Mouse (Mus musculus) T-helper 2 cell (primary cell): Measurements from ENCODE around the gene Slc22a3.

Experiments used
- in situ Hi-C: fragments of 300-600 bp; cut with MboI, MseI; formaldehyde crosslinking; loops from one replicate; pipeline ENCODE4 v1.15.1; 2025; ENCODE audit warnings: high pct_unique_total_duplicates

Gene Slc22a3

DNA sequence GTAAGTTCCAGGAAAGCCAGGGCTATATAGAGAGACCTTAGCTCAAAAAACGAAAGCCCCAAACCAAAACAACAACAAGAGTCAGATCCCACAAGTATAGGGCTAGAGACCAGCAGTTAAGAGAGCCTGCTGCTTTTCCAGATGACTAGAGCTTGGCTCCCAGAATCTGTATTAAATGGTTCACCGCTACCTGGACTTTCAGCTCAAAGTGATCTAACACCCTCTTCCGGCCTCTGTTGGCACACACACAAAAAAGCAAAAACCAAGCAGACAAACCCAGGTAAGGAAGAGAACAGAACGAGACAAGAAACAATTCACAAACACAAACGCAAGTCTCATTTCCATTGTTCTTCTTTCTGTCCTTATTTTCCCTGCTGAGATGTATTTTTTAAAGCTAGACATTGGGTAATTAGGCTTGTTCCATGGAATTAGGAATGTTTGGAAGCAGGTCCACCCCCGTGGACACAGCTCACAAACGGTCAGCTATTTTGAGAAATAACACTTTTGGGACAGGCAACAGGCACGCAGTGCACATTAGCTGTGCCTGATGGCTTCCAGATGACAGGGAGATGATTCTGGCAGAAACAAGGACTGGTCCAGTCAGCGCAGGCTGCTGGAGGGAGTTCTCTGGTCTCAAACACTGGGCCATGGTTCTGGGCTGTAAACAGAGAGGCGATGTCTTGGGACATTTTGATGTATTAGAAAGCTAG is 95.2 kb downstream of the Slc22a3 start:
- in situ Hi-C loops = loop anchor here (10.0 kb wide), 1 partner anchor 122 kb away; no protein-coding TSS in a partner anchor

DNA sequence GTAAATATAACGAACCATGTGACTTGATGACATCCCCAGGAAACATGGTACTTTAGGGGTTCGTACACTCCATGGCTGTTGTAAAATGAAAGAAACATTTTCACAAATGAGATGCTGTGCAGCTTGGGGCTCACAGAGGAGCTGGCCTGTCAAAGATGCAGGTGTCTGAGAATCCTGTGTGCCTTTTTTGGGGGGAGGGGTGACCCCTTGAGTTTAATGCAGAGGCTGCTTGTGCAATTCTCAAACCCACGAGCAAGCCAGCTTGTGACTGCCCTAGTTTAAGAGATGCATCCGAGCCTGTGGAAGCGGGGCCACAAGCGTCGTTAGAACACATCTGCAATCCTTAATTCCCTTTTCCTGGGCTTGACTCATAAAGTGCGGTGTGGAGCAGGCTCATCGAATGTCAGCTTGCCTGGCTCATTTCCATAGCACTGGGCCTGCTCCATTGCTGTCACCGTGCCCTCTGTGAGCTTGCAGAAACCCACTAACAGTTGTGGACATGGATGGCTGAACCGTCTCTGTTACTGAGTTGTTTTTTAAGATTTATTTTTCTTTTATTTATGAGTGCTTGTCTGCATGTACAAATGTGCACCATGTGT is 98.1 kb downstream of the Slc22a3 start:
- in situ Hi-C loops = loop anchor here (10.0 kb wide), 1 partner anchor 1295 kb away; no protein-coding TSS in a partner anchor

DNA sequence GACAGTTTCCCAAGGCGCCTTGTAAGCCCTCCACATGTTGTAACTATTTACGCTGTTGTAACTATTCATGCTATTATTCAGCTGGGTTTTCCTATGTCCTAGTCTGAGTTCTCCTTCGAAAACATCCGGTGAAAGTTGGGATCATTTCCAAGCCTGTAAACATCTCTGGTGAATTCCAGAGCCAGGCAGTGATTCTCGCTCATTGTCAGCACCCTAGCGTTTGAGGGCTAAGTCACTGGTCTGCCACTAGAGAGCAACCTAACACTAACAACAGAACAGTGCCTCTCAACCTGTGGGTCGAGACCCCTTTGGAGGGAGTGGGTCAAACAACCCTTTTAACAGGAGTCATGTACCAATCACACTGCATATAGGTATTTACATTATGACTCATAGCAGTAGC is 104.1 kb downstream of the Slc22a3 start:
- in situ Hi-C loops = loop anchor here (10.0 kb wide), 1 partner anchor 1289 kb away; no protein-coding TSS in a partner anchor

DNA sequence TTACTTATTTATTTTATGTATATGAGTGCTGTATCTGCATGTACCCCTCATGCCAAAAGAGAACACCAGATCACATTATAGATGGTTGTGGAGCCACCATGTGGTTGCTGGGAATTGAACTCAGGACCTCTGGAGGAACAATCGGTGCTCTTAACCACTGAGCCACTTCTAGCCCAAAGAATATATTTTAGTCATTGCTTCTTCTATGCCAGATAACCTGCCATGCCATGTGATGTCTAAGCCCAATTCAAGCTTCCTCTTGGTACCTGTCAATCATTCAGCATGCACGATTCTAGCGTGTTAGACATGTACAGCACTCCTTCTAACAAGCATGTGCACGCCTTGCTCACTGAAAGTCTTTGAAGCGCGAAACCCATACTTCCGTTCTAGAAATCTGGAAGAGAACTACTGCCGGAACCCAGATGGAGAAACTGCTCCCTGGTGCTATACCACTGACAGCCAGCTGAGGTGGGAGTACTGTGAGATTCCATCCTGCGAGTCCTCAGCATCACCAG is 111.3 kb downstream of the Slc22a3 start:
- in situ Hi-C loops = no loop called here

DNA sequence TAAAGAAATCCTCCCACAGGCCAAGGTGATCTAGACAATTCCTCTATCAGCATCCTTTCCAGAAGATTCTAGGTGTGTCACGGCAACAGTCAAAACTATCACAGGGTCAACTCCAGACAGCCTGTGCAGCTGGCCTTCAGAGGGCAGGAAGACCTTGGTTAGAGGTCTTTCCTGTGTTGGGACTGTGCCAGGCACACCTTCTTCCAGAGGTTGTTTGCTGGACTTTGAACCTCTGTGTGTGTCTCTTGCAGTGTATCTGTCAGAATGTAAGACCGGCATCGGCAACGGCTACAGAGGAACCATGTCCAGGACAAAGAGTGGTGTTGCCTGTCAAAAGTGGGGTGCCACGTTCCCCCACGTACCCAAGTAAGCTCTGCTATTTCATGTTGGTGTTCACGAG is 119.3 kb downstream of the Slc22a3 start:
- in situ Hi-C loops = no loop called here

DNA sequence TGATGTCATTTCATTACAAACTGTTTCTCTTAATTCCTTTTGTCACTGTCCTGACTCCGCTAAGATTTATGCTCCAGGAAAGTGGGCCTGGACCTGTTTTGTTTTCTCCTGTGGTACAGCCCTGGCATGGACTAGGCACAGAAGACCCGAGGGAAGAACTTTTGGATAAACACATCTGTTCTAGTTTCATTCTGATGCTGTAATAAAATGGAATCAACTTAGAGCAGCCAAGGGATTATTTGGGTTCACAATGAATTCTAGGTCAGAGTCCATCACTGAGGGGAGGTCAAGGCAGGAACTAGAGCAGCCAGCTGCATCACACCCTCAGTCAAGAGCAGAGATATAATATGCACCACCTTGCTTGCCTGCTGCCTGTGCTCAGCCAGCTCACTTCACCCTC is 119.7 kb downstream of the Slc22a3 start:
- in situ Hi-C loops = no loop called here

DNA sequence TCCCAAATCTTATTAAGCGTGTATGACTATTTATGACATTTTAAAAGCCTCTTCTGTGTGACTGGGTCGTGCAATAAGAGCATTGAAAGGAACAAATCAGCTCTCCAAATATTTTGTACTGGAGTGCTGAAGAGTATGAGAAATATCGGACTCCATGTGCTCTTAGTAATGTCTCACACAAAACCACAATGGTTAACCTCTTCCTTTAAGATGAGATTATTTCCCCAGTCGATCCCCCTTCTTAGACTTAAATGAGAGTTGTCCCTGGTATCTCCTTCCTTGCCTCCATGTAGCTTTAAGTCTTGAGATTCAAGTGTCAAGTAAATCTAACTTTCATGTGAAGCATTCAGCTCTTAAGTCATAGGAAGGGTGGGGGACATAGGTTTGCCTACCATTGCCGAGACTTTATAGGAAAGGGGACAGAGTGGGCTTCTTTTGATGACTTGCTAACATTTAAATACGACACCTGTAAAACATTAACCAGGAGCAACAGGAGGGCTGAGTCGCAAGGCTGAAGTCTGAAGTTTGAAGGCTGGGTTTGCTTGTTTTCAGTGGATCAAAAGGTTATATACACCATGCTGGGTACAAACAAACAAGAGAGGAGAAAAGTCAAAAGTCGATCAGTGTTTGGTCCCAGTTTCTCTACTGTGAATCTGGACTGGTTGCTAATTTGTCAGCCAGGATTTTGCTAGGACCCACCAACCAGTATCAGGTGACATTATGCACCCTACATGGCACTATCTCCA is 122.3 kb downstream of the Slc22a3 start:
- in situ Hi-C loops = no loop called here

DNA sequence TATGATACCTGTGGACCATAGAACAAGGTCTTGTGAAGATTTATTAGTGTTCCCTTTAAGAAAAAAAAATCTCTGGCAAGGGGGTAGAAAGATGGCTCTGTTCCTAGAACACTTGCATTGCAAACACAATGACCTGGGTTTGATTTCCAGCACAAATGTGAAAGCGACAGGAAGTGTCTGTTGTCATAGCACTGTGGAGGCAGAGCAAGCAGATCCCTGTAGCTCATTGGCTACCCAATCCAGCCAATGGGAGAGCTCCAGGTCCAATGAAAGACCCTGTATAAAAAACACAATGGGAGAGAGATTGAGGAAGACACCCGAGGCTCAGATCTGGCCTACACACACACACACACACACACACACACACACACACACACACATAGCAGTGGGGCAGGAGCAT is 125.0 kb downstream of the Slc22a3 start:
- in situ Hi-C loops = no loop called here

DNA sequence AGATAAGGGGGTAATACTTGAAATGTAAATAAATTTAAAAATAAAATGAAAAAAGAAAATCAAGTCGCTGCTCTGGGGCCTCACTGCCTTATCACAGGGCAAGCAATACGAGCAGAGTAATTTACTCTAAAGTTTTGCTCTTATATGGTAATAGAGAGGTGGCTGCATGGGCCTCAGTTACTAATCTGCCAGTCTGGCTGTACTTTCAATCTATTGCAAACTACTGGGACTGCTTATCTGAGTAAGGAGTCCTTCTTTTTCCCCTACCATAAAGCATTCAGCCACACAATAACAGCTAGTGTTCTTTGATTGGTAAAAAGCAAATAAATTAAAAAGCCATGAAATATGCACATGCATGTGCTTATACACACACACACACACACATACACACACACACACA is 125.9 kb downstream of the Slc22a3 start:
- in situ Hi-C loops = no loop called here

DNA sequence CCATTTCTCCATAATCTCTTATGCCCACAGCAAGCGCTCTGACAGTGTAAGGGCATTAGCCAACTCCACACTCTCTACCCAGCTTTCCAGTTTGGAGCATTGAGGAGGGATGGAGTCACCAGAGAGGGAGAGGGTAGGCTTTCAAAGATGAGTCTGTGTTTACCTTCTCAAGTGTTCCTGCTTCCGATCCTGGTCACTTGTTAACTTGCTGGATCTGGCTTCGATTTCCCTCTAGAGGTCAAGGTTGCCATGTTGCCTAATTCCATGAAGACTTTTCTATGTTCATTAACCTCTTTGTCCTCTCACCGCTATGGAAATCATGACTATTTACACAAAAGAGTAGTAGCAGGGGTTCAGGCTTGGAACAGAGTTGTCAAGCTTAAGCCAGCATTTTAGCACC is 127.2 kb downstream of the Slc22a3 start:
- in situ Hi-C loops = no loop called here

DNA sequence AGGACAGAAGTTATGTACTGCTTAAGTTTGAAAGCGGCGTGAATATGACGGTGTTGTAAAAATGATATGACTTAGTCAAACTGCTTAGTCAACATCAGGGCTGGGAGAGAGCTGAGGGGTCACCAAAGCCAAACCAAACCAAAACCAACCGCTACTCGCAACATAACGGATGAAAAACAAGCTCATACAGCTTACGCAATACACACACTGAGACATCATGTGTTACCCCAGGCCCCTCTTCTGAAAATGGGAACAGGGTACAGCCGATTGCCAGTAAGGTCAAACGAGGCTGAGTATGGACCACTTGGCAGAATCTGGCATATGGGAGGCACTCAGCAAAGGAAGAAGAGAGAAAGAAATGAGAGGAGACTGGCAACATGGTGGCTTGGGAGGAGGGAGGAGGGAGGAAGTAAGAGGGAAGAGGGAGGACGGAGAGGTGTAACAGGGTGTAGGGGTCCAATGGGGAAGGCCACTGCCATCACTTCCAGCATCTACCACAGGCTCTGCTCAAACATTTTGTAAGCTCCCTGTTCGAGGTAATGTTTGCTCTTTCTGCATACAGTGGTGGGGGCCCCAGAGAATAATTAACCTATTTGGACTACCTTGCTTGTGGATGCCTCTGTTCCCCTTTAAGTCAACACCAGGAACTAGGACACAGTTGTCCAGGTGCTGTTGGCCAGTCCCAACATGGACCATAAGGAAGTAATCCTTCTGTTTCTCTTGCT is 129.4 kb downstream of the Slc22a3 start, which contains the start of gene Plg:
TSS of gene Plg (plus strand) at position 628 of the 725 bp plus-strand sequence.
- in situ Hi-C loops = no loop called here

DNA sequence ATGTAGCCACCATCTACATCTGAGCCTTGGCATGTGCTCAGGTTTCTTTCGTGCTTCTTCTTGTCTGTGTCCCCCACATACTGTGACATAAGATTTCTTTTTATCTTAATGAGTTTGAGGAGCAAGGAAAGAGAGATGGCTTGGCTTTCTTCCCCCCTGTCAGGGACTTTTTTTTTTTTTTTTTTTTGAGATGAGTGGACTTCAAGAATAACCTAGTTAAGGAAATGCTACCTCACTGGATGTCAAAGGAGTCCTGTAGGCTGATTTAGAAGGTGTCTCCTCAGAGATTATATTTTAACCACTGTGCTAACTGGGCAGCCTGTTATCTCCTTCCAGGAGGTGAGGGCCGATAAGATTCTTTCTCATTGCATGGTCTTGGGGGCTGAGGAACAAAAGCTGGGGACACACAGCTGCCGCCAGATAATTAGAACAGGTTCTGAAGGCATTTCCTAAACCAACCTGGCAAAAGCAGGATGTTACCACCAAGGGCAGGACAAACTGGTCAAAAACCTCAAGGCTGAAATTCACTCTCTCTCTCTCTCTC is 133.8 kb downstream of the Slc22a3 start:
- in situ Hi-C loops = loop anchor here (5.0 kb wide), 1 partner anchor 336 kb away; no protein-coding TSS in a partner anchor

DNA sequence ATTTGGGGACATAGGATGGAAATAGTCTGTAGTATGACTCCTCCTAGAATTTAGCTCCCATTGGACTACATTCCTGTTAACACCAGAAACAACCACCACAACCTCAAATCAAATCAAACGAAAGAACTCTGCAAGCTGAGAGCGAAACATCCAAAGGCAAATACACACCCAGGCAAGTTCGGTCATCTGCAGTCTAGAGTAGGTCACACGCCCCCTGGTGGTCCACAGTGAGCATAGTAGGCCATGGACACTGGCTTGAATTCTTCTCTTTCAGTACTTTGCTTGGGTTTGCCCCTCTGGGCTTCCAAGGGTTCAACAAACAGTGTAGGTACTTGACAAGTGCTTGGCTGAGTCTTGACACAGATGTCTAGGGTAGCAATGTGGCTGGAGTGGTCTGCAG is 135.5 kb downstream of the Slc22a3 start:
- in situ Hi-C loops = loop anchor here (5.0 kb wide), 1 partner anchor 335 kb away; no protein-coding TSS in a partner anchor

DNA sequence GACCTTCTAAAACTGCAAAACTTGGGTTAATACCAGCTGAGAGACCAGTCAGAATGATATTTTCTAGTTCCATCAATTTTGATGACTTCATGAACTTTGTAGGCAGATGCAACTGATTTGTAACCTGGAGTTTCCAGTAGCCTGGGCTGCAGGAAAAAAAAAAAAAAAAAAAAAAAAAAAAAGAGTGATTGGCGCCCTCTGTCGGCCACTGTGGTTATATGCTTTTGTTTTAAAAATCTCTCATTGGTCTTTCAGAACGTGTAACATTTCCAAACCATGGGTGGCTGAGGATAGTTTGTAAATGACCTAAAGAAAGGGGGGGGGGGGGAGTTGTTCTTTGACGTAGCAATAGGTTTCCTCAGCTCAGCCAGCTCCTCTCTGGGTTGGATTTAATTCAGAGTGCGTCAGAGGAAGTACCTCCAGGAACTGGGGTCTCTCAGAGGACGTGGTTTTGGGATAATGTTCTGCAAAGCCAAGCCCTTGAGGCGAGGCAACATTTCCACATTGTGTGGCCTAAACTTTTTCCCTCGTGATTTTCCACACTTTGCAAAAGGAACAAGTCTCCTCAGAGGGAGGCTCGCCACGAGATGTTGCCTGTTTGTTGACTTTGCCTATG is 136.1 kb downstream of the Slc22a3 start:
- in situ Hi-C loops = loop anchor here (5.0 kb wide), 1 partner anchor 334 kb away; no protein-coding TSS in a partner anchor

DNA sequence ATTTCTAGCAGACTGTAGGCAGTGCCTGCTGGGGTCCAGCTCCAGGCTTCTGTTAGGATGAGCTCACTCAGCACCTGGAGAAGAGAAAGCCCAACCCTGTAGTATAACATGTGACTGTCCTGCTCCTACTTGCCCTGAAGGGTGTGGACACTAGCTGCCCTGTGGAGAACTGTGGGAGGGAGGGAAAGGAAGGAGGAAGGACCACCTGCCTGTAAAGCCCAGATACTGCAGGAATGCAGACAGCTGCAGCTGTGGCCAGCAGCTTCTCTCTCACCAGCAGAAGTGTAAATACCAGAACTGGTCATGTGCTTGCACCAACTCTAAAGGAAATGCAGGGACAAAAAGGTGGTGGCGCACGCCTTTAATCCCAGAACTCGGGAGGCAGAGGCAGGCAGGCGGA is 137.2 kb downstream of the Slc22a3 start:
- in situ Hi-C loops = loop anchor here (5.0 kb wide), 1 partner anchor 333 kb away; no protein-coding TSS in a partner anchor

DNA sequence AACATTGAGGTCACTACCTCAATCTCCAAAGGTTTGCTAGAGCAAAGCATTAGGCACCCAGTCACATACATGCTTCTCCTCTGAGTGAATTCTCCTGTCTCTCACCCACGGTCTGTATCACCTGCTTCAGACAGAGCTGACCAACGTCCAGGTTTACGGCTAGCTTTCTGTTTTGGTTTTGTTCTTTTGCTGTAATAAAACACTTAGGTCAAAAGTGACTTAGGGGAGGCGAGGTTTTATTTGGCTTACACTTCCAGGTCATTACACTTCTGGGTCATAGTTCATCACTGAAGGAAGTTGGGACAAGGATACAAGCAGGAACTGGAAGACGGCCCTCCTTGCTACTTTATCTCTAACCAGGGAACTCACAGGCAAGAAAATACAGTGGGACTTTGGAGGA is 138.1 kb downstream of the Slc22a3 start:
- in situ Hi-C loops = loop anchor here (10.0 kb wide), 1 partner anchor 95 kb away; no protein-coding TSS in a partner anchor
